Mouse (Mus musculus) myocyte (in vitro differentiated cells): ENCODE measurements around the gene Adcy7. TPM values are rescaled to one million over a fixed set of nuclear protein-coding genes. Genes with fewer than 3 reads are reported as not detected.

ENCODE experiments used
- H3K27me3 ChIP-seq: one replicate; pipeline ENCODE4 v1.6.1; 2011; ENCODE audit not compliant: control insufficient read depth, insufficient read depth, insufficient read length
- H3K36me3 ChIP-seq: one replicate; pipeline ENCODE4 v1.6.1; 2011; ENCODE audit not compliant: control insufficient read depth, insufficient read depth
- H3K4me2 ChIP-seq: one replicate; pipeline ENCODE4 v1.6.1; 2011; ENCODE audit warnings: low read depth, control low read depth
- H3K4me3 ChIP-seq: one replicate; pipeline ENCODE4 v1.5.1; 2011; ENCODE audit warnings: mild to moderate bottlenecking, control low read depth, moderate library complexity
- H3K79me2 ChIP-seq: one replicate; pipeline ENCODE4 v1.6.1; 2011; ENCODE audit not compliant: control insufficient read depth, insufficient read depth
- H3ac ChIP-seq: one replicate; pipeline ENCODE4 v1.6.1; 2011; ENCODE audit not compliant: control insufficient read depth, insufficient read length
- CEBPB ChIP-seq: IDR thresholded peaks from 2 replicates; pipeline ENCODE4 v1.6.1; 2011; ENCODE audit warnings: mild to moderate bottlenecking, moderate library complexity; ENCODE audit not compliant: poor library complexity, insufficient read depth, severe bottlenecking
- E2F4 ChIP-seq: IDR thresholded peaks from one replicate; pipeline ENCODE4 v1.6.1; 2011; ENCODE audit warnings: mild to moderate bottlenecking, control low read depth, moderate library complexity; ENCODE audit not compliant: insufficient read depth
- MAX ChIP-seq: IDR thresholded peaks from one replicate; pipeline ENCODE4 v1.6.1; 2011; ENCODE audit warnings: low read depth, mild to moderate bottlenecking, control low read depth
- MYOD1 ChIP-seq, 3 experiments: IDR thresholded peaks; one replicate each; pipeline ENCODE4 v1.6.1; 2011; ENCODE audit warnings: control low read depth in 2 of 3, low read depth in 2 of 3, mild to moderate bottlenecking in 2 of 3, moderate library complexity in 1 of 3; ENCODE audit not compliant: insufficient read length in 2 of 3, control insufficient read depth in 1 of 3
- MYOG ChIP-seq, 3 experiments: IDR thresholded peaks; one replicate each; pipeline ENCODE4 v1.6.1; 2011; ENCODE audit warnings: control low read depth in 2 of 3, low read depth in 2 of 3, mild to moderate bottlenecking in 2 of 3; ENCODE audit not compliant: insufficient read length in 2 of 3, control insufficient read depth in 1 of 3, insufficient read depth in 1 of 3
- POLR2A ChIP-seq: IDR thresholded peaks from one replicate; pipeline ENCODE4 v1.6.1; 2011; ENCODE audit warnings: low read depth, mild to moderate bottlenecking, control low read depth, moderate library complexity; ENCODE audit not compliant: insufficient read length
- POLR2AphosphoS2 ChIP-seq: IDR thresholded peaks from one replicate; pipeline ENCODE4 v1.6.1; 2011; ENCODE audit warnings: low read depth, control low read depth; ENCODE audit not compliant: insufficient read length
- REST ChIP-seq: IDR thresholded peaks from one replicate; pipeline ENCODE4 v1.6.1; 2011; ENCODE audit warnings: mild to moderate bottlenecking, control low read depth, moderate library complexity; ENCODE audit not compliant: insufficient read depth, insufficient read length
- SRF ChIP-seq: IDR thresholded peaks from one replicate; pipeline ENCODE4 v1.6.1; 2011; ENCODE audit warnings: low read depth; ENCODE audit not compliant: control insufficient read depth, insufficient read length
- TCF12 ChIP-seq: IDR thresholded peaks from one replicate; pipeline ENCODE4 v1.6.1; 2011; ENCODE audit warnings: mild to moderate bottlenecking, control low read depth; ENCODE audit not compliant: poor library complexity, insufficient read depth, severe bottlenecking
- TCF3 ChIP-seq: IDR thresholded peaks from one replicate; pipeline ENCODE4 v1.6.1; 2011; ENCODE audit warnings: low read depth, control low read depth; ENCODE audit not compliant: insufficient read length
- USF1 ChIP-seq: IDR thresholded peaks from one replicate; pipeline ENCODE4 v1.6.1; 2011; ENCODE audit warnings: low read depth, mild to moderate bottlenecking, control low read depth, moderate library complexity
- polyA plus RNA-seq: library from polyadenylated mRNA; unstranded; fragments of >200 nt; fragmentation: generic; extraction: Trizol; gene quantifications from one replicate; pipeline ENCODE4 v1.2.1, GENCODE M21; 2012; ENCODE audit warnings: missing spikeins

Adcy7 gene
- polyA plus RNA-seq, 1 experiment = 72.3 TPM

DNA sequence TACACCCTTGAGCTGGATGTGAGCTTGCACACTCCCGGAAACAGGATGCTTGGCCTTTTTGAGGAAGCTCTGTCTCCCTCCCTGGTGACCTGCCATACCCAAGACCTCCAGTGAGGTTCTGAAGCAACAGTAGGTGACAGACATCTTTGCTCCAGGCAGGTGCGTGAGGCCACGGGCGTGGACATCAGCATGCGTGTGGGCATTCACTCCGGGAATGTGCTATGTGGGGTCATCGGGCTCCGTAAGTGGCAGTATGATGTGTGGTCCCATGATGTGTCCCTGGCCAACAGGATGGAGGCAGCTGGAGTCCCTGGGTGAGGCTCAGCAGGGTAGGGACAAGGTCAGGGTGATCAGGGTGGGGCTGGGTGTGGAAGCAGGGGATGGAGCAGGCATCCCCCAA lies 43.1 kb downstream of the Adcy7 start:
- Histone ChIP-seq H3K79me2 (no peaks in the 10 kb centered on the region), H3ac (no peak overlapping the region), H3K4me3 (no peak overlapping the region), H3K36me3 (peaks cover 35% of the 10 kb centered on the region), H3K27me3 (no peaks in the 10 kb centered on the region), H3K4me2 (peak overlapping the region; percentile 16)
- TF ChIP-seq USF1 (no peak), TCF3 (no peak), TCF12 (no peak), MAX (no peak), POLR2AphosphoS2 (no peak), MYOD1 (IDR thresholded peaks at IDR 0.05; ENCODE audit: control insufficient read depth in 1 of 3, insufficient read length in 2 of 3, low read depth in 2 of 3) (peak in 2 of 3 experiments; percentile 30 to 88), CEBPB (no peak), POLR2A (no peak), MYOG (IDR thresholded peaks at IDR 0.05; ENCODE audit: control insufficient read depth in 1 of 3, insufficient read depth in 1 of 3, insufficient read length in 2 of 3, low read depth in 2 of 3) (peak in 2 of 3 experiments; percentile 42 to 62), SRF (no peak), E2F4 (no peak), REST (no peak)

DNA sequence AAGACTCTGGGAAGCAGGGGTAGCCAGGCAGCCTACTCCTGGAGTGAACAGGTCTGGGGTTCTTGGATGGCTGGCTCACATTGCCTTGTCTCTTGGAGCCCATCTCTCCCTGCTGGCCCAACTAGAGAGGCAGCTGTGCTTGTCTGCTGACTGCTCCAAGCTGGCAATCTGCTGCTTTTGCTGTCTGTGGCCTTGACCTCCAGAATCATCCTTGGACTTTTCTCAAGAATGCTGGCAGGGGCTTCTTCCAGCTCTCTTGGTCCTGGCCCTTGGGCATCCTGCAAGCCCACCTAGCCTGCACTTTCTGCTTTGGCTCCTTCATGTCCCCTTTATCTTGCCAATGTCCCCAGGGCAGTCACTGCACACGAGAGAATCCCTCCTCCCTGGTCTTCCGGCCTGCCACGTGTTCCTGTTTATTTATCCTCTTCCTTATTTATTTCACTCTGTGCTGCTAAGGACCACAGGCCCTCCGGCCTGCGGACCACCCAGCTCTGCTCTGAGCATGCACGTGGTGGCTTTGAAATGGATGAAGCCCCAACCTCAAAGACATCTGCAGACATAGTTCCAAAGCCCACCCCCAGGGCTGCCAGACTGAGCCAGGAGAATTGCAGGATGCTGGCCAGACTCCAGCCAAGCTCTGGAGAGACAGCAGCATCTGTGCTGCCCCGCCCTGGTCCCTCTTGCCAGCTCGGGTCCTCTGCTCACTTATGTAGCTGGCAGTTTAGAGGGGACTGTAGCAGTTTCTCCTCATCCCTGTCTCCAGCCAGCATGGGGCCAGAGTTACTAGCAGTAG lies 44.1 kb downstream of the Adcy7 start:
- H3K36me3 ChIP-seq = peaks cover 38% of the 10 kb centered on the region

DNA sequence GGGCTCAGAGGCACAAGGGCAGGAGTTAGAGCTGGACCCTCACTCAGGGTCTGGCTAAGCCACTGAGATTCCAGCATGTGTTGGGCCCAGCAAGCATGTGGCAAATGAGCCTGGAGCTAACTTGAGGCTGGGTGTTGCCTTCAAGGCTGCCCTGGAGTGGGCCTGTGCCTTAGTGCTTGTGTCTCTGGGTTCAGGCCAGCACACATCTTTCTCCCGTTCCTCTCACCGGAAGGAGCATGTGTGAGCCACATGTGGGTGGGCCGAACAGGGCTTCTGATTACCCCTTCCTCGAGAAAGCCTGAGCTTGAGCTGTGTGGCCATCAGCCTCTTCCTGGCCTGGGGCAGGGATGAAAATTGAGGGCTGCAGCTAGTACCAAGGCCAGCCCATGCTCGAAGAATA lies 45.1 kb downstream of the Adcy7 start:
- no peaks in the 10 kb centered on the region for H3K27me3 ChIP-seq
- no peaks in the 10 kb centered on the region for H3K79me2 ChIP-seq
- TF ChIP-seq MYOG (IDR thresholded peaks at IDR 0.05; ENCODE audit: control insufficient read depth in 1 of 3, insufficient read depth in 1 of 3, insufficient read length in 2 of 3, low read depth in 2 of 3) (no peak), POLR2AphosphoS2 (peak; percentile 31)
- H3ac ChIP-seq = no peak overlapping the region
- H3K4me3 ChIP-seq = no peak overlapping the region
- peak overlapping the region; percentile 5 for H3K4me2 ChIP-seq
- peaks cover 34% of the 10 kb centered on the region for H3K36me3 ChIP-seq

More for the DNA sequence above, 44.1 kb downstream of the Adcy7 start:
- Histone ChIP-seq H3K79me2 (no peaks in the 10 kb centered on the region), H3K4me3 (no peak overlapping the region), H3ac (no peak overlapping the region), H3K4me2 (peak overlapping the region; percentile 16), H3K27me3 (no peaks in the 10 kb centered on the region)
- peak; percentile 4 for TF ChIP-seq SRF
- peak; percentile 96 to 100 (median 98) for TF ChIP-seq MYOD1 (IDR thresholded peaks at IDR 0.05; ENCODE audit: control insufficient read depth in 1 of 3, insufficient read length in 2 of 3, low read depth in 2 of 3)
- TF ChIP-seq CEBPB = 0 out of 2 replicates have a peak, but pooled peaks have one; percentile 9
- TF ChIP-seq POLR2AphosphoS2 = no peak
- peak; percentile 81 for TF ChIP-seq TCF3
- TF ChIP-seq REST = no peak
- peak; percentile 82 for TF ChIP-seq TCF12
- TF ChIP-seq USF1 = no peak
- TF ChIP-seq E2F4 = no peak
- peak; percentile 35 to 82 (median 58) for TF ChIP-seq MYOG (IDR thresholded peaks at IDR 0.05; ENCODE audit: control insufficient read depth in 1 of 3, insufficient read depth in 1 of 3, insufficient read length in 2 of 3, low read depth in 2 of 3)
- TF ChIP-seq MAX = no peak
- TF ChIP-seq POLR2A = no peak

DNA sequence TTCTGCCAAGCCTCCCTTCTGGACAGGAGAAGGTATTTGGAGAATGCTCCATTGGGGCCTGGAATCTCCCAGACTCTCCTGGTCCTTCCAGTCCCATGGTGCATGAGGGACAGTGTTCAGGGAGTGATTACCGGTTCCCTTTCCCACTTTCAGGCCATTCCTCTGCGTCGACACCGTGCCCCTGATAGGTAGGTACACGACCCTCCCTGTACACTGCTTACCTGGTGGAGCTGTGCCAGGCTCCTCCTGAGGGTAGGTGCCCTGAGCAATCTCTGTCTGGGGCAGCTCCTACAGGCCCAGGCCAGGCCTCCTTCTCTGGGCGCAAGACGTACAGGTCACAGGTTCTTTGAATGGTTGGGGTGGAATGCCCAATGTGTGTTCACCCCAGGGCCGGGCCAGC lies 45.9 kb downstream of the Adcy7 start:
- H3K4me3 ChIP-seq = no peak overlapping the region
- H3K27me3 ChIP-seq = no peaks in the 10 kb centered on the region
- no peak overlapping the region for H3ac ChIP-seq
- peaks cover 38% of the 10 kb centered on the region for H3K36me3 ChIP-seq
- no peak for TF ChIP-seq POLR2AphosphoS2
- TF ChIP-seq USF1 = no peak
- TF ChIP-seq MYOD1 (IDR thresholded peaks at IDR 0.05; ENCODE audit: control insufficient read depth in 1 of 3, insufficient read length in 2 of 3, low read depth in 2 of 3) = no peak
- no peak for TF ChIP-seq SRF
- TF ChIP-seq MAX = no peak
- TF ChIP-seq REST = no peak
- no peak for TF ChIP-seq MYOG (IDR thresholded peaks at IDR 0.05; ENCODE audit: control insufficient read depth in 1 of 3, insufficient read depth in 1 of 3, insufficient read length in 2 of 3, low read depth in 2 of 3)
- no peak for TF ChIP-seq CEBPB
- TF ChIP-seq TCF3 = no peak
- TF ChIP-seq E2F4 = no peak
- TF ChIP-seq TCF12 = no peak
- no peak for TF ChIP-seq POLR2A
- no peak overlapping the region for H3K4me2 ChIP-seq
- no peaks in the 10 kb centered on the region for H3K79me2 ChIP-seq

DNA sequence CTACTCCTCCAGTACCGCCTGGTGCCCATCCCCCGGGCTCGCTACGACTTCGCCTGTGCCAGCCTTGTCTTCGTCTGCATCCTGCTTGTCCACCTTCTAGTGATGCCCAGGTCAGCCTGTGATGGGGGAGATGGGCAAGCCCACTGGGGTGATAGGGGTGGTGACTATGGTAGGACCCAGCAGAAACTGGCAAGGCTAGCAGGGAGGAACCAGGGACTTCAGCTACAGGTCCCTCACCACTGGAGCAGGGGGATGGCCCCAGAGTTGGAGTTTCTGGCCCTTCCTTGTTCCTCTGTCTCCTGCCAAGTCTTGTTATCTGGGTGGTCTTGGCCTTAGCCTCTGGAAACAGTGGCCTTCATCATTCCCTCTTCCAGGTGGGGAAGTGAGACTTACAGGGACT lies 47.9 kb downstream of the Adcy7 start:
- no peak overlapping the region for H3K4me2 ChIP-seq
- peaks cover 27% of the 10 kb centered on the region for H3K36me3 ChIP-seq
- H3K79me2 ChIP-seq = no peaks in the 10 kb centered on the region
- H3ac ChIP-seq = no peak overlapping the region
- no peak overlapping the region for H3K4me3 ChIP-seq
- TF ChIP-seq SRF (no peak), POLR2AphosphoS2 (peak; percentile 32)
- H3K27me3 ChIP-seq = no peaks in the 10 kb centered on the region
